Mouse (Mus musculus) kidney, embryonic 14.5 days (tissue): ENCODE results near the gene Ttc4. TPM values are rescaled to one million over a fixed set of nuclear protein-coding genes. Genes with fewer than 3 reads are reported as not detected.

Experiments
- ATAC-seq: fragments of 200-750 bp; cut with Nextera tagmentation; 2 replicates; pipeline ENCODE4 v1.8.0; 2017; ENCODE audit warnings: moderate number of reproducible peaks, mild to moderate bottlenecking, moderate TSS enrichment, moderate library complexity; ENCODE audit not compliant: low FRiP score, low TSS enrichment
- H3K27ac ChIP-seq: fragments of 300-500 bp; sonication (generic); 2 replicates; pipeline ENCODE4 v1.5.1; 2014; ENCODE audit warnings: low read depth, mild to moderate bottlenecking, low read length, moderate library complexity, mixed read lengths
- H3K27me3 ChIP-seq: fragments of 300-500 bp; sonication (generic); 2 replicates; pipeline ENCODE4 v1.6.1; 2014; ENCODE audit warnings: mild to moderate bottlenecking, low read length; ENCODE audit not compliant: control insufficient read depth, insufficient read depth
- H3K36me3 ChIP-seq: fragments of 300-500 bp; sonication (generic); 2 replicates; pipeline ENCODE4 v1.6.1; 2014; ENCODE audit warnings: low read length, mixed read lengths; ENCODE audit not compliant: control insufficient read depth, insufficient read depth
- H3K4me1 ChIP-seq: fragments of 300-500 bp; sonication (generic); 2 replicates; pipeline ENCODE4 v1.6.1; 2014; ENCODE audit warnings: low read length, mixed read lengths; ENCODE audit not compliant: control insufficient read depth, insufficient read depth
- H3K4me2 ChIP-seq: fragments of 300-500 bp; sonication (generic); replicated peaks from 2 replicates; pipeline ENCODE4 v1.6.1; 2014; ENCODE audit warnings: low read depth, mild to moderate bottlenecking, low read length
- H3K4me3 ChIP-seq: fragments of 300-500 bp; sonication (generic); 2 replicates; pipeline ENCODE4 v1.5.1; 2014; ENCODE audit warnings: mild to moderate bottlenecking, low read length
- H3K9ac ChIP-seq: fragments of 300-500 bp; sonication (generic); 2 replicates; pipeline ENCODE4 v1.6.1; 2014; ENCODE audit warnings: low read depth, mild to moderate bottlenecking, low read length, moderate library complexity
- H3K9me3 ChIP-seq: fragments of 300-500 bp; sonication (generic); 2 replicates; pipeline ENCODE4 v1.6.1; 2016; ENCODE audit warnings: low read length; ENCODE audit not compliant: control insufficient read depth
- WGBS: fragments of 180-500 bp; shearing (Covaris S2); extraction: QIAGEN DNeasy Blood & Tissue Kit; methylation state at CpG from one replicate; pipeline ENCODE4 v1.1.7; 2014; 5-methylcytosine and 5-hydroxymethylcytosine counted together
- polyA plus RNA-seq: library from polyadenylated mRNA; unstranded; fragments of >200 nt; fragmentation: Nextera tagmentation; extraction: Ambion mirVana; gene quantifications from 2 replicates; pipeline ENCODE4 v1.2.1, GENCODE M21; 2014

Ttc4 gene
- polyA plus RNA-seq, 1 experiment from 2014 or later = 90.5 TPM

DNA sequence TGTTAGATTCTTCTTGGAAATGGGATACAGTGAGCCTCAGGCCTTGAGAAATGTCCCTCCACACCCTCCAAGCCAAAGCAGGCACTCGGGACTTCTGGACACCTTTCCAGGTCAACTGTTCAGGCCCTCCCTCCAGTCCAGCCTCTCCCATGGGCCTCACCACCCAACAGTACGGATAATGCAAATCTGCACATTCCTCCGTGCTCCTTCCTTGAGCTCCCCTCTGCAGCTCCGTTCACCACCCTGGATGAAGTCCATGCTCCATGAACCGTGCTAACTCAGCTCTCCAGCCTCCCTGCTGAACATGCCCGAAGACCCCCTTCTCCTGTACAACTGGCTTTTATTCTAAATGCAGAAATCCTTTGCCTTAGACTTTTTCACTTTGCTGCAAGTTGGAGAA, 14.0 kb downstream of the Ttc4 start:
- H3K4me2 ChIP-seq = no peak overlapping the region
- ATAC-seq = no peak
- no peaks in the 10 kb centered on the region for H3K4me1 ChIP-seq
- 88% methylated on average over 6 of the region's 6 CpGs for WGBS
- H3K27me3 ChIP-seq = no peaks in the 10 kb centered on the region
- no peak overlapping the region for H3K4me3 ChIP-seq
- H3K27ac ChIP-seq = no peak overlapping the region
- H3K36me3 ChIP-seq = peaks cover 92% of the 10 kb centered on the region
- H3K9me3 ChIP-seq = no peaks in the 10 kb centered on the region
- H3K9ac ChIP-seq = no peak overlapping the region

DNA sequence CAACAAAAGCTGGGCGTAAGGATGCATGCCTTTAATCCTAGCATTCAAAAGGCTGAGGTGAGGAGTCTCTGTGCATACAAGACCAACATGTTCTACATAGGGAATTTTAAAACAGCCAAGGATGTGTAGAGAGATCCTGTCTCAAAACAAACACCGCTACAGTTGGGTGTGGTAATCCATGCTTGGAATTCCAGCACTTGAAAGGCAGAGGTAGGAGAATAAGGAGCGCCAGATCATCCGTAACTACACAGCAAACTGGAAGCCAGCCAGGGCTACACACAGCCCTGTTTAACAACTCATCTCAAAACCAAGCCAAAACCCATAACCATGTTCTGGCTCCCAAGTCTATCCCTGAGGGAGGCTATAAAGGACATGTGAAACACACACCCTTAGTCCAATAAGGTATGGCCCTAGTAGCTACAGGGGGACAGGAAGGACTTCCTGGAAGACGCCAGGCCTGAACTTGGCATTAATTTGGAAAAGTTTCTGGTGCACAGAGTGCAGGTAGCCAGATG, 14.7 kb downstream of the Ttc4 start:
- no peak for ATAC-seq
- Histone ChIP-seq H3K4me3 (no peak overlapping the region), H3K36me3 (peaks cover 90% of the 10 kb centered on the region), H3K4me2 (no peak overlapping the region), H3K9me3 (no peaks in the 10 kb centered on the region), H3K27me3 (no peaks in the 10 kb centered on the region), H3K27ac (no peak overlapping the region), H3K9ac (no peak overlapping the region), H3K4me1 (no peaks in the 10 kb centered on the region)
- 87% methylated on average over 5 of the region's 5 CpGs for WGBS

DNA sequence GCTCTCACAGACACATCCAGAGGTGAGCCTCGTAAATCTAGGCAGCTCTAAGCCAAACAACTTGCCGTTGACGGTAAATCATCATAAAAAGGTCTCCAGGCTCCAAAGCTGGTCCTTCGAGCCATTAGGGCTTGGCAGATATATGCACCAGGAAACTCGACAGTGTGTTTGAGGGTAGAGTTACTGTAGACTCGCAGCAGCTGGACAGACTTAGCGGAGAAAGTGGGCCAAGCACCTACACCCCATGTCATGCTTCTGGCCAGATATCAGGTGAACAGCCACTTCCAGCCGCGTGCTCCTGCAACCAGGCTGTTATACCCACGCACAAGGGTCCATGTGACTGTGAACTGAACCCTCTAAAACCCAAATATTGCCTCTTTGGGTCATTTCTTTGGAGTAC, 23.1 kb downstream of the Ttc4 start:
- Histone ChIP-seq H3K9me3 (no peaks in the 10 kb centered on the region), H3K27me3 (no peaks in the 10 kb centered on the region), H3K27ac (no peak overlapping the region), H3K4me3 (no peak overlapping the region), H3K9ac (no peak overlapping the region), H3K4me2 (no peak overlapping the region), H3K4me1 (peaks cover 21% of the 10 kb centered on the region), H3K36me3 (peaks cover 40% of the 10 kb centered on the region)
- ATAC-seq = no peak; the same call in 1 of the 2 replicates
- 28% methylated on average over 10 of the region's 10 CpGs for WGBS

DNA sequence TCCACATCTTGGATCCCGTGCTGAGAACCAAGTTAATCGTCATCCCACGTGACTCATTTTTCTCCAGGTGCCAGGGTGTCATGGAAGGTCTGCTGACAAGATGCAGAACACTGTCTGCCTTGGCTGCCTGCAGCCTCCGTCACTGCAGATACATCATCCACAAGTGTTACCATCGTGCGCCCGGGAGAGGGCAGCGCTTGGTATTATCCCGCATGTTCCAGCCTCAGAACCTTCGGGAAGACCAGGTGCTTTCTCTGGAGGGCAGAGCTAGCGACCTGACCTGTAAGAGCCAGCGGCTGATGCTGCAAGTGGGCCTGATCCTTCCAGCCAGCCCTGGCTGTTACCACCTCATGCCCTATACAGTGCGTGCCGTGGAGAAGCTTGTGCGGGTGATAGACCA, 25.7 kb downstream of the Ttc4 start:
- H3K9me3 ChIP-seq = no peaks in the 10 kb centered on the region
- H3K4me1 ChIP-seq = peaks cover 21% of the 10 kb centered on the region
- no peak overlapping the region for H3K9ac ChIP-seq
- whole genome bisulfite sequencing = 94% methylated on average over 15 of the region's 15 CpGs
- H3K4me3 ChIP-seq = no peak overlapping the region
- ATAC-seq = no peak
- peaks cover 22% of the 10 kb centered on the region for H3K36me3 ChIP-seq
- no peak overlapping the region for H3K27ac ChIP-seq
- H3K4me2 ChIP-seq = no peak overlapping the region
- no peaks in the 10 kb centered on the region for H3K27me3 ChIP-seq

DNA sequence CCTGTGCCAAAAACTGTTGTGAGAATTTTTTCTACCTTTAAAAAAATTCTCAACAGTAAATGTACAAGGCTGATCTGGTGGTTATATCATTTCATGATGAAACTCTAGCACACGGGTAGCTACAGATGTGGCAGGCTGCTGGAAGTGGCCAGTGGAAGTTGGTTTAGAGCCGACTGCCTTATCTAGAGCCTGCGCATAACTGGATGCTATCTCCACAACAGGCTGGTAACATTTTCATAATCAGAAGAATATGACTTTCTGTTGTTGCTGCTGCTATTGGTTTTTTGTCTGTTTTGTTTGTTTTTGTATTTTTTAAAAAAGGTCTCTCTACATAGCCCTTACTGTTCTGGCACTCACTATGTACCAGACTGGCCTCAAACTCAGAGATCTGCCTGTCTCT, 26.2 kb downstream of the Ttc4 start:
- H3K4me1 ChIP-seq = peaks cover 21% of the 10 kb centered on the region
- no peak for ATAC-seq
- peaks cover 20% of the 10 kb centered on the region; the same call in 1 of the 2 replicates for H3K36me3 ChIP-seq
- no peaks in the 10 kb centered on the region for H3K9me3 ChIP-seq
- H3K27ac ChIP-seq = no peak overlapping the region
- no peak overlapping the region for H3K4me2 ChIP-seq
- H3K9ac ChIP-seq = no peak overlapping the region
- H3K4me3 ChIP-seq = no peak overlapping the region
- H3K27me3 ChIP-seq = no peaks in the 10 kb centered on the region
- 96% methylated on average over 3 of the region's 3 CpGs for WGBS

DNA sequence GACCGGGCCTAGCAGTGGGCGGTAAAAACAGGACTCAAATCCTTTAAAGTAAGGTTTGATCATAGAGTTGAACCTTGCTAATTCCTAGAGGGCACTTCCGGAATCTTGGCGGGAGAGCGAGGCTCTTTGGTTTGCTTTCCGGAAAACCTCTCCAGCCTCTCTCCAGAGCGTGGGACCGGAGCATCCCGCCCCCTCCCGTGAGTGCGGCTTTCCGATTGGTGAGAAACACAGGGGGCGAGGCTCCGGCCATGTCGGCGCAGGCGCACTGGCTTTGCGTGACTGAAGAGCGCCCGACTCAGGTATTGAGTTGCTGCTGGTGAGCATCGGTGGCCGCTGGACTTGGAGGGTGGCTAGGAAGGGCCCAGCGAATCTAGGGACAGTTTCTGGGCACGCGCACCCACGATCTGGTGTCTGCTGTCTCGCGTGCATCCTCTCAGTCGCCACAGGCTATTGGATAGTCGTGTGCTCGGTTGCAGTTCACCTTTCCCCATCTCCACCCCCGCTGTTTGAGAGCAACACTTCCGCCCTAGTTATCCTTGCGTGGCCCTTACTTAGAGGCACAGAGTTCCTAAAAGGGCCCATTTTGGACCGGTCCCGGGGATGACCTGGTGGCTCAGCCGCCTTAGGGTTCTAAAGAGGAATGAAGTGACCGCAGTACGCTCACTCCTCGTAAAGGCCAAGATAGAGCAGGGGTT, 27.8 kb downstream of the Ttc4 start, which contains the start of gene Pars2:
Gene Pars2 (plus strand): TSS at position 237 of the 695 bp plus-strand sequence.
- H3K4me2 ChIP-seq = peak within 1 kb of the TSS; percentile 73
- H3K9me3 ChIP-seq = no peaks in the 10 kb centered on the region
- WGBS = 3% methylated on average over 40 of the region's 40 CpGs
- peaks cover 16% of the 10 kb centered on the region; the same call in 1 of the 2 replicates for H3K36me3 ChIP-seq
- peak within 1 kb of the TSS; percentile 79 for H3K9ac ChIP-seq
- H3K27ac ChIP-seq = peak within 1 kb of the TSS; percentile 56
- H3K27me3 ChIP-seq = no peaks in the 10 kb centered on the region
- H3K4me3 ChIP-seq = peak within 1 kb of the TSS; percentile 62
- peak; percentile 93 for ATAC-seq
- peaks cover 24% of the 10 kb centered on the region for H3K4me1 ChIP-seq

DNA sequence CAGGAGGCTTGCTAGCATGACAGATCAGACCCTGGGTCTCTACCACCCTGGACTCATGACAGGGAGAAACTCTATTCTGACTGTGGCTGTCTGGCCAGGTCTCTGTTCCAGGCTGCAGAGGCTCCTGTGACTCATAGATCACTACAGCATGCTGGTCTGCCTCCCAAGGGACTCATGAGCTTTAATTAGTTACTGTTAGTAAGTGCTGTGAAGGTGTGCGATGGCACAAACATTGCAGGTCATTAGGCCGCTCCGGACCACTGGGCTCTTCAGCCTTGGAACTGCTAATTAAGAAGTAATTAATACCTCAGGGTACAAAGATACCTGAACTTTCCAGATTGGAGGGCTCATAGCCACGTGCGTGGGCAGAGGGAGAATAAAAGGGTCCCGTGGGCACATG, 31.6 kb downstream of the Ttc4 start:
- H3K4me2 ChIP-seq = no peak overlapping the region
- H3K4me1 ChIP-seq = peaks cover 36% of the 10 kb centered on the region
- no peak overlapping the region for H3K27ac ChIP-seq
- H3K36me3 ChIP-seq = no peaks in the 10 kb centered on the region
- H3K9ac ChIP-seq = no peak overlapping the region
- 45% methylated on average over 6 of the region's 6 CpGs for WGBS
- H3K9me3 ChIP-seq = no peaks in the 10 kb centered on the region
- H3K27me3 ChIP-seq = no peaks in the 10 kb centered on the region
- no peak overlapping the region for H3K4me3 ChIP-seq
- no peak for ATAC-seq

DNA sequence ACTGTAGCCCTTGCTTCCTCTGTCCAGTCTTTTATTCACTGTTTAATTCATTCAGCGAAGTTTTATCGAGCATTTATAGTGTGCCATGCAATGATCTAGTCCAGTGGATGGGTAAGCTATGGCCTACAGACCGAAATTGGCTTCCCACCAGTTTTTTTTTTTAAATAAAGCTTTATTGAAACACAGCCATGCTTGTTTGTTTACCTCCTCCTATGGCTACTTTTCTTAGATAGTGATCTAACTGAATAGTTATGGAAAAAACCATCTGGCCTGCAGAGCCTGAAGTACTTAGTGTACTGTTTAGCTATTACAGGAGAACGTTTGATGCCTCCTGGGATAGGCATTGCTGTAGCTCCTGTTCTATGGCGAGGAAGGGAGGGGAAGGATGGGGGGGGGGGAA, 32.9 kb downstream of the Ttc4 start:
- no peak for ATAC-seq
- Histone ChIP-seq H3K27ac (no peak overlapping the region), H3K9ac (no peak overlapping the region), H3K4me1 (peaks cover 27% of the 10 kb centered on the region), H3K9me3 (no peaks in the 10 kb centered on the region), H3K27me3 (no peaks in the 10 kb centered on the region), H3K4me2 (no peak overlapping the region), H3K36me3 (no peaks in the 10 kb centered on the region), H3K4me3 (no peak overlapping the region)
- whole genome bisulfite sequencing = 77% methylated on average over 5 of the region's 5 CpGs

DNA sequence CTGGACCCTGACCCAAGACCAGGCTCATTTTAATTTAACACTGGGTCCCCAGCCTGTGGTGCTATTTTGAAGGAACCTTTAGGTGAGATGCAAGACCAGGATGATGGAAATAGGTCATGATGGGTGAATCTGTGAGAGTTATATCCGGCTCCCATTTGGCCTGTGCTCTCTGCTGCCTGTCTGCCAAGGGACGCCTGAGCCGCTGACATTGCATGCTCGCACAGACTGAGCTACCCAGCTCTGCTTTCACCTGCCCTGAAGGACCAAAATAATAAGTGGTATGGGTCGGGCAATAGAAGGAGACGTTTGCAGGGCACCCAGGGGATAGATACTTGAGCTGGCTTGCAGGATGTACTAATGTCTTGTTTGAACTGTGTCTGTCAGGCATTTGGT, 34.5 kb downstream of the Ttc4 start:
- no peak overlapping the region for H3K4me2 ChIP-seq
- WGBS = 37% methylated on average over 6 of the region's 6 CpGs
- no peaks in the 10 kb centered on the region for H3K36me3 ChIP-seq
- H3K4me3 ChIP-seq = no peak overlapping the region
- no peak for ATAC-seq
- peak overlapping the region; percentile 73 for H3K27ac ChIP-seq
- H3K9me3 ChIP-seq = no peaks in the 10 kb centered on the region
- H3K9ac ChIP-seq = no peak overlapping the region
- no peaks in the 10 kb centered on the region for H3K27me3 ChIP-seq
- peaks cover 27% of the 10 kb centered on the region for H3K4me1 ChIP-seq
